Mouse (Mus musculus): ENCODE data around the gene Ccdc162.

Gene Ccdc162

DNA sequence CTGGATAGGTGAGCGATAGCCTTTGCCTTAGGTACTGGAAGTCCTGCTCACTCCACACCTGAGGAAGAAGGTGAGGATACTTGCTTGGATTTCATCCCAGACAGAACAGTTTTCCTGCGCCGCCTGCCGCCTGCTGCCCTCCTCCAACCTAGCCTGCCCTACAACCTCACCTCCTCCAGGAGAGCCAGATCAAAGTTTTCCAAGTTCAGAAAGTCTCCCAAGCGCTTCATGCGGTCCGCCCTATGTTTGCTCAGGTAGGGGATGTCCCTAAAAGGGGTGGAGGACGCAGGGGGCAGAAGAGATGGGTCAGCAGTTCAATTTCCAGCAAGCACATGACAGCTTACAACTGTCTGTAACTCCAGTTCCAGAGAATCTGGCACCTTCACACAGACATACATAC is 227.1 kb downstream of the Ccdc162 start:
- TF ChIP-seq NANOG (IDR thresholded peaks at IDR 0.05; ENCODE audit: borderline replicate concordance, low read length), result no peak
- no peak for TF ChIP-seq CTCF (conservative IDR thresholded peaks at IDR 0.05; ENCODE audit: low read length)
- peaks cover 49% of the 10 kb centered on the region for H3K36me3 ChIP-seq (ENCODE audit: insufficient read depth, low read length)
- H3K27me3 ChIP-seq (ENCODE audit: insufficient read depth, low read length), result no peaks in the 10 kb centered on the region
- peaks cover 35% of the 10 kb centered on the region for H3K4me1 ChIP-seq (replicated peaks; ENCODE audit: low read depth, low read length)
- H3K9me3 ChIP-seq (ENCODE audit: low read length), result no peaks in the 10 kb centered on the region
- peak overlapping the region; percentile 87 for H3K4me3 ChIP-seq (replicated peaks; ENCODE audit: low read length)

DNA sequence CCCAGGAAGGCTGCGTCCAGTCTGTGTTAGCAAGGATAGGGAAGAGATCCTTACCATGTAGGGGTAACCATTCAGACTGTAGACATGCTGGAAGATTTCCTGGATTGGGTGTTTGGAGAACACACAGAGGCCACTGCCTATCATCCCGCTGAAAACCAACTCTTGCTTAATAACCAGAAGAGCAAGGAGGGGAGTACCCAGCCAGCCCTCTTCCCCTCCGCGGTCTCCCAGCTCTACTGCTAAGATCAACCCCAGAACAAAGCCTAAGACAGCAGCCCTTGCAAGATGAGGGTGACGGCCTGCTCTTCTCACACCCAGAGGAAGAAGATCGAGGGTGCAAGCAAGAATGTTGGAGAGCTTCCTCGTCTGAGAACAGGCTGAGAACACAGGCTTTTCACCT is 227.6 kb downstream of the Ccdc162 start:
- peak overlapping the region; percentile 87 for H3K4me3 ChIP-seq (replicated peaks; ENCODE audit: low read length)
- H3K36me3 ChIP-seq (ENCODE audit: insufficient read depth, low read length), result peaks cover 53% of the 10 kb centered on the region
- peaks cover 35% of the 10 kb centered on the region for H3K4me1 ChIP-seq (replicated peaks; ENCODE audit: low read depth, low read length)
- TF ChIP-seq CTCF (conservative IDR thresholded peaks at IDR 0.05; ENCODE audit: low read length) (no peak), POU5F1 (IDR thresholded peaks at IDR 0.05; ENCODE audit: borderline replicate concordance, low read length) (no peak), NANOG (IDR thresholded peaks at IDR 0.05; ENCODE audit: borderline replicate concordance, low read length) (no peak)
- H3K27me3 ChIP-seq (ENCODE audit: insufficient read depth, low read length), result no peaks in the 10 kb centered on the region
- no peaks in the 10 kb centered on the region for H3K9me3 ChIP-seq (ENCODE audit: low read length)
